Mouse (Mus musculus) CD4-positive naive resting alpha-beta T cell, adult 57 days (primary cell): ENCODE data around the gene Fam205a3. TPM values are rescaled to one million over a fixed set of nuclear protein-coding genes. Genes with fewer than 3 reads are reported as not detected.

ENCODE experiments used
- total RNA-seq: library from RNA; stranded (reverse); gene quantifications from one replicate; pipeline ENCODE4 v1.2.4, GENCODE M21; 2023

The Fam205a3 gene
- 0.24 TPM for total RNA-seq

DNA sequence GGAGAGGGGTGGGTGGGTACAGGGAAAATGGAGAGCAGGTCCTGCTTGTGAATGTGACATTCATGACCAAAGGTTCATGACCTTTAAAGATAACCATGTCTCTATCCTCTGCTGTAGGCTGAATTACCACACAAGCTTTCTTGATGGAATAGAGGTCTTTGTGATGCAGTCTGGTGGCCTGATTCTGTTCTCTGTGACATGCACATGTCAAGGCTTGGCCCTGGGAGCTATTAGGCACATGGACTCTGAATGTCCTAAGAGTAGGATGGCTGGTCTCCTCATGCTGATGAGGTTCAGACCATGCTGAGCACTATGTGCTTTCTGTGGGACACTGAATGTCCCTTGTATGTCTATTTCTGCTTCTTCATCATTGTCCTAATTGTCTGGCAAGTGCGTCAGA, at the start of gene Fam205a3:
TSS of gene Fam205a3 (plus strand) at position 301 of the 400 bp plus-strand sequence.

DNA sequence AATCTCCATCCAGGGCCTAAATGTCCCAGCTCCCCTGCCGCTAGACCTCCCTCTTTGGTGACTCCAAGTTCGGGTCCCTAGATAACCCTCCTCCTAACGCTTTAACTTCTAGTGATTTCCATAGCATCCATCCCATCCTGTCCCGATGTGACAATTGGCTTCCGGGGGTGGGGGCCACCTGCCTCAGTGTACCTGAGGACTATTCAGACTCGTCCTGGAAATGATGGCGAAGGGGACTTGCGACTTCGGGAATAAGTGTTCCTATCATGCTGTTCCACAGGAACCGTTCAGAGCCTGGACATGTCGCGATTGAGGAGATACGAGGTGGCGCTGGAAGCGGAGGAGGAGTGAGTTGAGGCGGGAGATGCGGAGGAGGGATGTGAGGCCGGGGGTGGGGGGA, 24.2 kb upstream of the Fam205a3 start, which contains the start of gene Gm21953:
TSS of gene Gm21953 (plus strand) at position 301 of the 400 bp plus-strand sequence.

Other genes starting within 250 kb of the Fam205a3 start
- not detected for gene Gm3893, start 227.1 kb upstream of the Fam205a3 start, total RNA-seq
- gene Gm13304, start 203.5 kb upstream of the Fam205a3 start, total RNA-seq = not detected
- not detected for gene Gm13306, start 164.9 kb upstream of the Fam205a3 start, total RNA-seq
- gene Gm13305, start 149.7 kb upstream of the Fam205a3 start, total RNA-seq = not detected
- not detected for gene Gm10600, start 77.7 kb upstream of the Fam205a3 start, total RNA-seq
- not detected for gene Ccl21b, start 62.6 kb upstream of the Fam205a3 start, total RNA-seq
- not detected for gene Gm21953, start 24.1 kb upstream of the Fam205a3 start, total RNA-seq
- not detected for gene Gm21586, start 121.0 kb downstream of the Fam205a3 start, total RNA-seq
- gene Gm2163, start 148.4 kb downstream of the Fam205a3 start, total RNA-seq = not detected
- gene Fam205a2, start 209.8 kb downstream of the Fam205a3 start, total RNA-seq = 0.24 TPM